Mouse (Mus musculus) heart, embryonic 13.5 days (tissue): Measurements from ENCODE around the gene Zfp639. TPM values are rescaled to one million over a fixed set of nuclear protein-coding genes. Genes with fewer than 3 reads are reported as not detected.
A peak's percentile ranks its signal among the peaks of the same experiment; 100 is the strongest.

ENCODE experiments used
- ATAC-seq: fragments of 200-750 bp; cut with Nextera tagmentation; 2 replicates; pipeline ENCODE4 v1.8.0; 2017; ENCODE audit warnings: moderate TSS enrichment; ENCODE audit not compliant: insufficient number of reproducible peaks, low FRiP score, low TSS enrichment; ENCODE audit errors: extremely low read depth
- H3K27ac ChIP-seq: fragments of 300-500 bp; sonication (generic); replicated peaks from 2 replicates; pipeline ENCODE4 v1.5.1; 2015; ENCODE audit warnings: moderate library complexity, mild to moderate bottlenecking, inconsistent platforms
- H3K27me3 ChIP-seq: fragments of 300-500 bp; sonication (generic); replicated peaks from 2 replicates; pipeline ENCODE4 v1.6.1; 2015; ENCODE audit warnings: mild to moderate bottlenecking, inconsistent platforms
- H3K36me3 ChIP-seq: fragments of 300-500 bp; sonication (generic); 2 replicates; pipeline ENCODE4 v1.6.1; 2015; ENCODE audit warnings: mild to moderate bottlenecking, inconsistent platforms
- H3K4me1 ChIP-seq: fragments of 300-500 bp; sonication (generic); 2 replicates; pipeline ENCODE4 v1.6.1; 2015; ENCODE audit warnings: inconsistent platforms
- H3K4me2 ChIP-seq: fragments of 300-500 bp; sonication (generic); 2 replicates; pipeline ENCODE4 v1.6.1; 2015; ENCODE audit warnings: inconsistent platforms, mild to moderate bottlenecking, moderate library complexity
- H3K4me3 ChIP-seq: fragments of 300-500 bp; sonication (generic); 2 replicates; pipeline ENCODE4 v1.5.1; 2015; ENCODE audit warnings: moderate library complexity, mild to moderate bottlenecking, inconsistent platforms
- H3K9ac ChIP-seq: fragments of 300-500 bp; sonication (generic); 2 replicates; pipeline ENCODE4 v1.6.1; 2015; ENCODE audit warnings: inconsistent platforms, mild to moderate bottlenecking, moderate library complexity
- H3K9me3 ChIP-seq: fragments of 300-500 bp; sonication (generic); 2 replicates; pipeline ENCODE4 v1.6.1; 2016; ENCODE audit warnings: inconsistent platforms
- WGBS: fragments of 180-500 bp; shearing (Covaris S2); methylation state at CpG from one replicate; pipeline ENCODE4 v1.1.7; 2015; ENCODE audit warnings: mixed read lengths; 5-methylcytosine and 5-hydroxymethylcytosine counted together
- polyA plus RNA-seq: library from polyadenylated mRNA; unstranded; fragments of >200 nt; fragmentation: Nextera tagmentation; extraction: Ambion mirVana; gene quantifications from 2 replicates; pipeline ENCODE4 v1.2.1, GENCODE M21; 2015

Gene Zfp639
- polyA plus RNA-seq: 23.7 and 28.5 TPM in 2 replicates

DNA sequence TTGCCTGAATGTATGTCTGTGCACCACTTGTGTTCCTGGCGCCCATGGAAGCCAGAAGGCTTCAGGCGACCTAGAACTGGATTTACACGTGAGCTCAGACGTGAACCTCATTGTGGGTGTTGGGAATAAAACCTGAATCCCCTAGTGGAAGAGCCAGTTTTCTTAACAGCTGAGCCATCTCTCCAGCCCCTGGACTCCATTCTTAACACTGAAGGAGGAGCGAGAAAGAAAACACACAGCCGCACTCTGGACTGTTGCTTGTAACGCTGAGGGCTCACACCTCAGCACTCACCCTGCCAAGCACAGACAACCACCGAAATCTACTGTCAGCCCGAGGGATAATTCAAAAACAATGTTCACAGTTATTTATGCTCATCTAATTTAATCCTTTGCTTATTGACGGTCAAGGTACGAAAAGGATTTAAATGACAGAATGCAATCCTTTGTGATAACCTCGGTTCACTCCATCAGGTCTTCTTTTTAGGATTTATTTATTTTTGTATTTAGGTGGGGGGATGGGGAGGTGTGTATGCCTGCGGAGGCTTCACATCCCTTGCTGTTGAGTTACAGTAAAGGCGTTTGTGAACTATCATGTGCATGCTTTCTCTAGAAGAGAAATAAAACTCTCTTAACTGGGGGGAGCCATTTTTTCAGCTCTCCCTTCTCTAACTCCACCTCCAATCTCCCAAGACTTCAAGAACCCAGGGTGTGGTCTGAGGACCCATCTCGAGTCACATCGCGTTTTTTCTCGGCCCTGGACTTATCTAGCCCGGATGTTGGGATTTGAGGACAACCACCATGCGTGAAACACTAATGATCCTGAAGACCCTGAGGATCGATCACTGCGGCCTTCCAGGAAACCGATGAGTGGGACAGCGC lies at the start of gene Zfp639:
Gene Zfp639, plus strand, starts transcription at position 764 of the 879 bp plus-strand sequence.
- no peak for ATAC-seq
- 6% methylated on average over 24 of the region's 24 CpGs for WGBS

DNA sequence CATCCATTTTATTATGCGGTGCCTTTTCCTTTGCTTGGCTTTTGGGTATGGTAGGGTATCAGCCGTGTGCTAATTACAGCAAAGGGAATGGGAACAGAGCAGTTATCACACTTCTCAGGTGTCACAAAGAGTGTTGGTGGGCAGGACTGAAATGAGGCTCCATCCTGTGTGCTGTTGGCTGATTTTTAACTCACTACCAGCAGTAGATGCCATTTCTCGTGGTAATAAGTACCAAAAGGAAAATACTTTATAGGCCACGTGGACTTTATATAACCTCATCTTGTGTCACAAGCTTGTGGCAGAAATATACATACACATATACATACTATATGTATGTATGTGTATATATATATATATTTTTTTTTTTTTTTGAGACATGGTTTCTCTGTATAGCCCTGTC lies 42.7 kb upstream of the Zfp639 start:
- 93% methylated on average over 4 of the region's 4 CpGs for WGBS
- Histone ChIP-seq H3K9ac (no peak overlapping the region), H3K36me3 (peaks cover 36% of the 10 kb centered on the region), H3K9me3 (no peaks in the 10 kb centered on the region), H3K4me1 (peaks cover 16% of the 10 kb centered on the region), H3K27me3 (no peaks in the 10 kb centered on the region), H3K4me2 (no peak overlapping the region), H3K4me3 (no peak overlapping the region), H3K27ac (no peak overlapping the region)
- ATAC-seq: no peak

More for the DNA sequence above, at the start of gene Zfp639:
- no peaks in the 10 kb centered on the region for H3K9me3 ChIP-seq
- peak within 1 kb of the TSS; percentile 79 for H3K4me2 ChIP-seq
- peak within 1 kb of the TSS; percentile 85 for H3K4me3 ChIP-seq
- peaks cover 14% of the 10 kb centered on the region for H3K36me3 ChIP-seq
- peaks cover 36% of the 10 kb centered on the region for H3K4me1 ChIP-seq
- H3K27ac ChIP-seq: peak within 1 kb of the TSS; percentile 91
- H3K9ac ChIP-seq: peak within 1 kb of the TSS; percentile 95
- H3K27me3 ChIP-seq: no peaks in the 10 kb centered on the region

DNA sequence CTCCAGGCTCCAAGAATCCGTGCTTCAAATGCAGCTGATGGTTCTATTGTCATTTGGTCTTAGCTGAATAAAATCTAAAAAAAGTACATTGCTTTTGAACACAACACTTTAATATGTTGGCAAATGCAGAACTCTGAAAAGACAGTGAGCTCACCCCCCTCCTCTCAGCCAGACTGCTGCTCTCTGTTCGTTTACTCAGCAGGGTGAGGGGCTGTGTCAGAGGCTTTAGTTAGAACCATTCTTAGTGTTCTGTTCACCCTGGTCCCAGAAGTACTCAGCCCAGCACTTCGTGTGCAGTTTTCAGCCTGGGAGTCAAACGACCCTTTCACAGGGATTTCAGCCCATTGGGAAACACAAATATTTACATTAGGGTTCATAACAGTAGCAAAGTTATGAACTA lies 41.6 kb upstream of the Zfp639 start:
- no peak overlapping the region for H3K9ac ChIP-seq
- H3K27ac ChIP-seq: no peak overlapping the region
- no peaks in the 10 kb centered on the region for H3K9me3 ChIP-seq
- H3K4me3 ChIP-seq: no peak overlapping the region
- H3K36me3 ChIP-seq: peaks cover 25% of the 10 kb centered on the region
- WGBS: 69% methylated on average over 4 of the region's 4 CpGs
- no peak overlapping the region for H3K4me2 ChIP-seq
- H3K27me3 ChIP-seq: no peaks in the 10 kb centered on the region
- no peak for ATAC-seq
- H3K4me1 ChIP-seq: peaks cover 21% of the 10 kb centered on the region

- no peak overlapping the region for H3K27ac ChIP-seq
- H3K9ac ChIP-seq: no peak overlapping the region
- no peaks in the 10 kb centered on the region for H3K9me3 ChIP-seq
- no peak for ATAC-seq
- H3K4me3 ChIP-seq: no peak overlapping the region
- H3K27me3 ChIP-seq: no peaks in the 10 kb centered on the region
- WGBS: 82% methylated on average over 7 of the region's 7 CpGs
- peaks cover 21% of the 10 kb centered on the region for H3K4me1 ChIP-seq
- H3K4me2 ChIP-seq: no peak overlapping the region
- peaks cover 12% of the 10 kb centered on the region for H3K36me3 ChIP-seq
Observed at GRCm38 (mm10) chr3:32470449-32470848, 39.6 kb upstream of the Zfp639 start.

GRCm38 (mm10) chr3:32471098-32471497 lies 39.0 kb upstream of the Zfp639 start:
- H3K36me3 ChIP-seq: peaks cover 10% of the 10 kb centered on the region
- H3K9ac ChIP-seq: no peak overlapping the region
- H3K9me3 ChIP-seq: no peaks in the 10 kb centered on the region
- no peak for ATAC-seq
- no peak overlapping the region for H3K4me3 ChIP-seq
- WGBS: 46% methylated on average over 6 of the region's 6 CpGs
- no peaks in the 10 kb centered on the region for H3K27me3 ChIP-seq
- H3K4me2 ChIP-seq: no peak overlapping the region
- H3K27ac ChIP-seq: no peak overlapping the region
- peaks cover 21% of the 10 kb centered on the region for H3K4me1 ChIP-seq

DNA sequence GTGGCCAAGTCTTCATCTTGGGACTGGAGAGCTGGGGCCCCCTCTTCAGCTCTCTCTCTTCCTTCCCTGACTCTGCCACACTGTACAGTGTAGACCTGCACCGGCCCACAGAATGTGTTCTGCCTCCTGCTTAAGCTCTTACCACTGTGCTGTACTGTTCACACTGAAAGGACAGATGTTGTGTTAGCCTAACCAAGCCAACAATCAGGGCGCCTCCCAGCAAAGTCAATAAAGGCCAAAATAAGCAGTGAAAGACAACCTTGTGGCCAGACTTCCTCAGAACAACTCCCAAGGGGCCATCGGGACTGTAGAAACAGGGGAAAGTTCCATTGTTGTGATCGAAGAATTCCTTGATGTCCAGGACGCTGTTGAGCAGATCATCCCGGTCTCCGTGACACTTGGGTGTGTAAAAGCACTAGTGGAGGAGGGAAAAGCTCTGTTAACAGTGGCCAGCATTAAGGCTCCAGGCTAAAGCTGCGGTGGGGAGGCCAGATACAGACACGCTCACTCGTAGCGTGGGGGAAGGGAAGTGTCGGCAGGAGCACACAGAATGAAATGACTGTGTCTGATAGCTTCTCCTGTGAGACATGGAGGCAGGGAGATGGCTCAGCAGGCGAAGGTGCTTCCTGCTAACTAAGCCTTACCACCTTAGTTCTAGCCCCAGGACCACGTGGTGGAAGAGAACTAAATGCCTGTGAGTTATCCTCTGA lies 37.7 kb upstream of the Zfp639 start:
- no peaks in the 10 kb centered on the region for H3K9me3 ChIP-seq
- H3K4me3 ChIP-seq: no peak overlapping the region
- ATAC-seq: no peak
- H3K9ac ChIP-seq: no peak overlapping the region
- peaks cover 21% of the 10 kb centered on the region for H3K4me1 ChIP-seq
- no peaks in the 10 kb centered on the region for H3K27me3 ChIP-seq
- H3K36me3 ChIP-seq: peaks cover 3% of the 10 kb centered on the region; the same call in 1 of the 2 replicates
- WGBS: 46% methylated on average over 14 of the region's 14 CpGs
- H3K27ac ChIP-seq: no peak overlapping the region
- H3K4me2 ChIP-seq: peak overlapping the region; percentile 38

- Histone ChIP-seq H3K27ac (no peak overlapping the region), H3K9me3 (no peaks in the 10 kb centered on the region), H3K4me3 (no peak overlapping the region), H3K4me1 (peaks cover 21% of the 10 kb centered on the region), H3K4me2 (no peak overlapping the region), H3K27me3 (no peaks in the 10 kb centered on the region), H3K9ac (no peak overlapping the region), H3K36me3 (peaks cover 3% of the 10 kb centered on the region; the same call in 1 of the 2 replicates)
- 79% methylated on average over 10 of the region's 10 CpGs for WGBS
- ATAC-seq: no peak
Observed at GRCm38 (mm10) chr3:32473184-32473583, 36.9 kb upstream of the Zfp639 start.

- Histone ChIP-seq H3K4me1 (no peaks in the 10 kb centered on the region), H3K27ac (no peak overlapping the region), H3K27me3 (no peaks in the 10 kb centered on the region), H3K4me3 (no peak overlapping the region), H3K9ac (no peak overlapping the region), H3K9me3 (no peaks in the 10 kb centered on the region), H3K4me2 (no peak overlapping the region), H3K36me3 (no peaks in the 10 kb centered on the region)
- no peak for ATAC-seq
- WGBS: 84% methylated on average over 7 of the region's 7 CpGs
Observed at GRCm38 (mm10) chr3:32479961-32480360, 30.1 kb upstream of the Zfp639 start.

DNA sequence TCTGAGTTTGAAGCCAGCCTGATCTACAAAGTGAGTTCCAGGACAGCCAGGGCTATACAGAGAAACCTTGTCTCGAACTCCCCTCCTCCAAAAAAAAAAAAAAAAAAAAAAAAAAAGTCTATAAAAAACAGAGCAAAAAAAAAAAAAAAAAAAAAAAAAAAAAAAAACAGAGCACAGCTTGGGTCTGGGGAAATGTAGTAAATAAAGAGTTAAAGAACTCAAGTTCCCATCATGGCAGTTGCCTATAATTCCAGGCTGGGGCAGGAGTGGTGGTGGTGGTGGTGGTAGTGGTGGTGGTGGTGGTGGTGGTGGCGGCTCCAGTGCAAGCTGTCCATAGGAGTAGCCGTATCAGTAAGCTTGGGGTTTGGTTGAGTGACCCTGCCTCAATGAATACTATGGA lies 27.0 kb upstream of the Zfp639 start:
- no peaks in the 10 kb centered on the region for H3K27me3 ChIP-seq
- no peaks in the 10 kb centered on the region for H3K9me3 ChIP-seq
- no peaks in the 10 kb centered on the region for H3K36me3 ChIP-seq
- H3K4me1 ChIP-seq: no peaks in the 10 kb centered on the region
- no peak overlapping the region for H3K4me3 ChIP-seq
- H3K4me2 ChIP-seq: no peak overlapping the region
- no peak overlapping the region for H3K27ac ChIP-seq
- no peak overlapping the region for H3K9ac ChIP-seq
- no peak for ATAC-seq
- WGBS: 63% methylated on average over 3 of the region's 3 CpGs

DNA sequence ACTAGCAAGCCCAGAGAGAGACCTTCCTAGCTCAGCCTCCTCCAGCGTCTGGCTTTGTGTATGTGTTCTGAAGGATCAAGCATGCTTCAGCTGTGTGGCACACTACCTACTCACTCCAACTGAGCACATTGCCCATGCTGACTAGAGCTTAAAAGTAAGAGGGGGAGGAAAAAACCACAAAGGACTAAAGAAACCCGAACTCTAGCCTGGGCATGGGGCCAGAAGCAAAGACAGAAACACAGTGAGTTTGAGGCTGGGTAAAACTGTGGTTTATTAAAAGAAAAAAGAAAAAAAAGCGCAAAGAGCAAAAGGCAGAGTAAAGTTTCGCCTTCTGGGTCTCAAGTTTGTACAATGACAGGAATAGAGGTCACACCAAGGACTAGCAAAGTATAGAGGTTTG lies 23.5 kb upstream of the Zfp639 start:
- no peak overlapping the region for H3K4me3 ChIP-seq
- H3K4me1 ChIP-seq: no peaks in the 10 kb centered on the region
- H3K4me2 ChIP-seq: no peak overlapping the region
- H3K27me3 ChIP-seq: no peaks in the 10 kb centered on the region
- H3K9me3 ChIP-seq: no peaks in the 10 kb centered on the region
- no peaks in the 10 kb centered on the region for H3K36me3 ChIP-seq
- H3K27ac ChIP-seq: no peak overlapping the region
- ATAC-seq: no peak
- H3K9ac ChIP-seq: no peak overlapping the region
- WGBS: 75% methylated on average over 4 of the region's 4 CpGs

GRCm38 (mm10) chr3:32488172-32488571 lies 21.9 kb upstream of the Zfp639 start:
- no peaks in the 10 kb centered on the region for H3K4me1 ChIP-seq
- H3K27ac ChIP-seq: no peak overlapping the region
- H3K9ac ChIP-seq: no peak overlapping the region
- H3K27me3 ChIP-seq: no peaks in the 10 kb centered on the region
- H3K9me3 ChIP-seq: no peaks in the 10 kb centered on the region
- H3K4me3 ChIP-seq: no peak overlapping the region
- ATAC-seq: no peak
- 71% methylated on average over 6 of the region's 6 CpGs for WGBS
- H3K4me2 ChIP-seq: no peak overlapping the region
- H3K36me3 ChIP-seq: no peaks in the 10 kb centered on the region
